Mouse (Mus musculus): ENCODE measurements around the gene Brf1. TPM values are rescaled to one million over a fixed set of nuclear protein-coding genes. Genes with fewer than 3 reads are reported as not detected.

Brf1 gene
- 100 to 1,000 TPM; 143 to 169 TPM for polyA plus RNA-seq (2017; shearing (Covaris generic))

DNA sequence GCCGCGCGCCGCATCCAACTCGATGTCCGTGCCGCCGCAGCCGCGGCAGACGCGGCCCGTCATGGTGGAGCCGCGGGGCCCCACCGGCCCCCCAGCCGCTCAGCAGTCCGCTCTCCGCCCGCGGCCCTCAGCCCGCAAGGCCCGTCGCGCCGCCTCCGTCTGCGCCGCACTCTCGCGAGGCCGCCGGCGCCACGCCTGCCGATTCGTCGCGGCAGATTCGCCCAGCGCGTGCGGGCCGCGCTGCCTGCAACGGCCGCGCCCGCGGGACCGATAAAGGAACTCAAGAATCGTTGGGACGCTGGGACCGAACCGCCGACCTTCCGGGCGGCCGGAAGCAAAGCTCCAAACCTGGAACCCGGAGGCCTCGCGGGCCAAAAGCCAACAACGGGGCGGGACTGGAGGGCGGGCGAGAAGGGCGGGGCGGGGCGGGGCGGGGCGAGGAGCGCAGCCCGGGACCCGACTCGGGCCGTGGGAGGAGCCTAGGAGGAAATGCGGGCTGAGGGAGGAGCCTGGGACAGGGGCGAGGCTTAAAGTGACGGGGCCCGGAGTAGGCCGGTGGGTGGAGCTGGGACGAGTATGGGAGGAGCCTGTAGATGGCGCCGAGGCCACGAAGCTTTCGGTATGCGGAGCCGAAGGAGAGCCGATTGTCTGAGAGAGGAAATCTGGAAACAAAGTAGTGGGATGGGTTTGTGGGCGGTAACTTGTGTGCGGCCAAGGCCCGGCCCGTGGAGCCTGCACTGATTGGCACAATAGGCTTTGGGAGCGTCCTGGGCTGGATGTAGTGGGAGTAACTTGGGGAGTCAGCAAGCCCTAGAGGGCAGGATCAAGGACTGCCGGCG, at the start of gene Brf1:
Brf1 (minus strand) TSS at position 411 of the 839 bp plus-strand sequence.

DNA sequence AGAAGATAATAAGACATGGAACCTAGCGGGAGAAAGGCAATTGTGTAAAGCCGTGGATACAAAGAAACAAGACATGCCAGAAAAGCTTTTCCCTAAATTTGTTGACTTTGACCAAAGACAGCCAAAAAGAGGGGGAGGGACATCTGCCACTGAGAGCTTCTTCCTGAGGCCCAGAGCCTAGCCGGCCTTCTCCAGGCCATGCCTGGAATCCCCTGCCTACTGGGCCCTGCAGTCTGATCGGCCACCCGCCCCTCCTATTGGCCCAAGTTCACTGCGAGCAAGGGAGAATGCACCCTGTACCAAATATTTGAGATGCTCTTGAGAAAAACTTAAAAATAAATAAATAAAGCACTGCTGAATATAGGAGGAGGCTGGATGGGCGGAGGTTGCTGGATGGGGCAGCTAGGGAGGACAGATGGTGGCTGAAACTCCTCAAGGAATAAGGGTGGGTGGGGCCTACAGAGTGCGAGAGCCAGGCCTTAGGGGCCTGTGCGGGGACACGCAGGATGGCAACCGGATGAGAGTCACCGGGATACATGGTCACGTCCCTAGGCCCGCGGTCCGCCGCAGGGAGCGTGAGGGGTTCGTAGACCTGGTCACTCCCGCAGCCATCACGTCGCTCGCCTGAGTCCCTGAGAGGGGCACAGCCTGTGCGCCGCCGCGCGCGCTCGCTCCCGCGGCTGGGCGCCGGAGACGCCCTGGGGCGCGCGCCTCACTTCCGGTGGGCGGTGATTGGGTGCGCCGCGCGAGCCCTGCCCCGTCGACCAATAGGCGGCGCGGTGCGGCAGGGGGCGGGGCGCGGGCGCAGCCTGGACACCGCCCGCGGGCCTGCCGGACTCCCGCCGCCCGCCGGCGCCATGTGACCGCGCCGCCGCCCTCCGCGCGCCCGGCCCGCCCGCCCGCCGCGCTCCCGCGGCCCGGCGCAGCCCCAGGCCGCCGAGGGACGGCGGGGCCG, 13.4 kb upstream of the Brf1 start, which contains the start of gene Pacs2:
Pacs2 (plus strand) TSS at position 905 of the 955 bp plus-strand sequence.

DNA sequence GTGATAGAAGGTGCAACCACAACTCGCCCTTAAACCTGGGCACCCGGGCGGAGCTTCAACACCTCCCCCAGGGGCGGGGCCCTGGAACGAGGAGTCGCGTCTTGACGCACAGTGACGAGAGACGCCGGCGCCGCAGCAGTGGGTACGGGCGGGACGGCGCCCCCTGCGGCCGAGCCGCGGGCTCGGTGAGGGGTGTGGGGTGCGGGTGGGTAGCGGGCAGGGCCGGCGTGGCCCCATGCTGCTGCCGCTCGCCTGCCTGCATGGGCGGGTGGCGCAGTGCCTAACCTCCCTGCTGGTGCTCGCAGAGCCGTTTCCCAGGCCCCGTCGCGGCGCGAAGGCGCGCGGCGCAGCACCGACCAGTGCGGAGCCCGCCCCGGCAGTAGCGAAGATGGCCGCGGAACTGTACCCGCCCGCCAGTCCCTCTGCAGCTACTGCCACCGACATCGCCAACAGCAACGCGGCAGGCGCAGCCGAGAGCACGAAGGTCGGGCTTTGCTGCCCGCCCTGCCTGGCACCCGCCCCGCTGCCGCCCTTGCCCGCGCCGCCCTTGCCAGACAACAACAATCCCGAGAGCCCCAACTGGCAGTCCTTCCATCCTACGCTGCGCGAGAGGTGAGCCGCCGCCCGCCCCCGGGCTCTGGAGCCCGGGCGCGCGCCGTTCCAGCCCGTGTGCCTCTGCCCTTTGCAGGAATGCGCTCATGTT, 24.0 kb downstream of the Brf1 start, which contains the start of gene Btbd6:
Btbd6 (plus strand) TSS at position 112 of the 703 bp plus-strand sequence.

DNA sequence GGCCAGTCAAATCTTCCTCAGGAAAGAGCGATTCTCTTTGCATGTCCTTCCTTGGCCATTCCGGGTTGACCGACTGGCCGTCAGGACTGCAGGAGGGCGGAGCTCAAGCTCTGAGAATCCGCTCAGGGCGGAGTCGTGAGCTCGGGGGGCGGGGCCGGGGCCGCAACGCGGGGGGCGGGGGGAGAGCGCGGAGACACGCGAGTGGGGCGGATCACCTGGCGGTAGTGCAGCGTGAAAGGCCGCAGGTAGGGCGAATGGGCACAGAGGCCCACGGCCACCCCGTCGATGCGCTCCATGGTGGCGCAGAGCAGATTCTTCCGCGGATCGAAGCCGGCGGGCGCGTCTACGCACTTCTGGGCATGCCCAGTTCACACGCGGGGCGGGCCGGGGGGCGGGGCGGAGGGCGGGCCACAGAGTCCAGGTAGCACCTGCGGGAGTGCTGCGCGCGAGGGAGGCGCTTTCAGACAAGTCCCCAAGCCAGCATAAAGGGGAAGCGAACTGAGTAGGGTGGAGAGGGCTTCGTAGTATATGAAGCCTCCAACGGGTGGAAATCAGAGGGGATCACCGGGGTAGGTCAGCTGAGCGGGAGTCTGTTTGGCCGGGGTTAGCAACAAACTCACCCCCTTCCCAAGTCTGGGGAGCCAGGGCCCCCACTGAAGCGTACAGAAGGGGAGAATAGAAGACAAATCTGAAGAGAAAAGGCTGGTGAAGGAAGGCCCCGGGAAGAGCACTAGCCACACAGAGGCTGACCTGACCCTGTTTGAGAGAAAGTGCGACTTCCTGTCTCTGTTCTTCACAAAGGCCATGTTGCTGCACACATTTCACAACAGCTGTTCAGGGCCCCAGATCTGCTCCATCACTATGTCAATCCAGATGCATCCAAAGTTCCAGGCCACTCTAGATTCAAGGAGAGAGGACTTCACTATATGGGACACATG, 58.5 kb downstream of the Brf1 start, which contains the start of gene Nudt14:
Nudt14 (minus strand) TSS at position 349 of the 938 bp plus-strand sequence.

DNA sequence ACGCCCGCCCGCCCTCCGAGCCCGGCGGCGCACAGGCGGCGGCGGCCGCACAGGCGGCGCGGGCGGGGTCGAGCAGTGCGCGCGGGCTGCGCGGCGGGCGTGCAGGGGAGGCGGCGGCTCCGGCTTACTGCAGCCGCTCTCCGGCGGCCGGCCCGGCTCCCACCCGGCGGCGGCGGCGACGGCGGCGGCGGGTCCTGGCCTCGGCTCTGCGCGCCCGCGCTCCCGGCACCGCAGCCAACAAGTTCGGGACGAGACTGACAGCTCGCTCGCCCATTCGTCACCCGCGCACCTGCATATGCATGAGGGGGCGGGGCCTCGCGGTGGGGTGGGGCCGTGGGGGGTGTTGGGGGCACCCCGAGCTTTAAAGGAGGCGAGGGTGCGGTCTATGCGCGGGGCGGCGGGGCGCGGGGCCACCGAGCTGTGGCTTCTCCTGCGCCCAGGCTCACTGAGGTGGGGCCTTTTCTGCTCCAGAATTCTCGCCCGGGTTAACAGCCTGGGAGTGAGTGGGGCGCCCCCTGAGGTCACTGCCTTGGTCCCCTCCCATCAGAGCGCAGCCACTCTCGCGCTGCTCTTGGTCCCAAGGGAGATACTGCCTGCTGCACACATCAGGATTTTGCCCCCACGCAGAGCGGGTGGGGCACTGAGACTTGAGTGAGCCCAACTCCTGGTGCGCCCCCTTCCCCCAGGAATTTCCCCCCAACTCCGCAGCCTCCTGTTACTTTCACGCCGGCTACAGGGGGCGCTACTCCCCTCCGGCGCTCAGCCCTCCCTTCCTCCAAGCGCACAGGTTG, 70.7 kb downstream of the Brf1 start, which contains the start of gene Jag2:
Jag2 (minus strand) TSS at position 215 of the 791 bp plus-strand sequence.

Other genes starting within 250 kb of the Brf1 start
- 10 to 100 TPM in 1 of 2 experiments, 1 to 10 TPM in 1; 3.1 to 11.5 TPM for gene Pld4, start 240.0 kb downstream of the Brf1 start, polyA plus RNA-seq (2017; shearing (Covaris generic))
- not detected for gene Ahnak2, start 198.0 kb downstream of the Brf1 start, polyA plus RNA-seq (2017; shearing (Covaris generic))
- gene Clba1, start 191.8 kb downstream of the Brf1 start, polyA plus RNA-seq (2017; shearing (Covaris generic)) = under 1 TPM in 1 of 2 experiments, not detected in 1; 0.80 TPM
- 10 to 100 TPM; 66.6 to 83.4 TPM for gene Cdca4, start 171.3 kb downstream of the Brf1 start, polyA plus RNA-seq (2017; shearing (Covaris generic))
- gene Gpr132, start 132.5 kb downstream of the Brf1 start, polyA plus RNA-seq (2017; shearing (Covaris generic)) = 10 to 100 TPM; 29.2 to 34.1 TPM
- 1 to 10 TPM; 1.1 to 2.1 TPM for gene Jag2, start 70.9 kb downstream of the Brf1 start, polyA plus RNA-seq (2017; shearing (Covaris generic))
- 10 to 100 TPM; 53.5 to 60.1 TPM for gene Nudt14, start 58.6 kb downstream of the Brf1 start, polyA plus RNA-seq (2017; shearing (Covaris generic))
- 10 to 100 TPM; 41.0 to 48.6 TPM for gene Btbd6, start 24.2 kb downstream of the Brf1 start, polyA plus RNA-seq (2017; shearing (Covaris generic))
- 10 to 100 TPM; 11.4 to 22.8 TPM for gene Pacs2, start 13.8 kb upstream of the Brf1 start, polyA plus RNA-seq (2017; shearing (Covaris generic))
- gene Tex22, start 73.8 kb upstream of the Brf1 start, polyA plus RNA-seq (2017; shearing (Covaris generic)) = not detected
- 10 to 100 TPM; 35.7 to 37.9 TPM for gene Mta1, start 97.6 kb upstream of the Brf1 start, polyA plus RNA-seq (2017; shearing (Covaris generic))
- gene Crip2, start 139.5 kb upstream of the Brf1 start, polyA plus RNA-seq (2017; shearing (Covaris generic)) = 1 to 10 TPM; 3.1 to 6.4 TPM
- gene Crip1, start 145.6 kb upstream of the Brf1 start, polyA plus RNA-seq (2017; shearing (Covaris generic)) = 1,000 to 10,000 TPM; 1,349 to 2,216 TPM
- 10 to 100 TPM; 10.4 to 13.7 TPM for gene Tedc1, start 155.7 kb upstream of the Brf1 start, polyA plus RNA-seq (2017; shearing (Covaris generic))
- gene Tmem121, start 185.2 kb upstream of the Brf1 start, polyA plus RNA-seq (2017; shearing (Covaris generic)) = 1 to 10 TPM in 1 of 2 experiments, not detected in 1; 2.8 TPM

Measured in activated CD4-positive, CD25-positive, alpha-beta regulatory T cell (primary cell).